Mouse (Mus musculus) neural tube, embryonic 15.5 days (tissue): ENCODE data around the gene Ankrd44. TPM values are rescaled to one million over a fixed set of nuclear protein-coding genes. Genes with fewer than 3 reads are reported as not detected.

Experiments
- ATAC-seq: fragments of 200-750 bp; cut with Nextera tagmentation; 2 replicates; pipeline ENCODE4 v1.8.0; 2017; ENCODE audit warnings: mild to moderate bottlenecking, moderate TSS enrichment, moderate library complexity; ENCODE audit not compliant: low FRiP score
- H3K27ac ChIP-seq: fragments of 300-500 bp; sonication (generic); replicated peaks from 2 replicates; pipeline ENCODE4 v1.5.1; 2015; ENCODE audit warnings: mild to moderate bottlenecking, inconsistent platforms
- H3K27me3 ChIP-seq: fragments of 300-500 bp; sonication (generic); replicated peaks from 2 replicates; pipeline ENCODE4 v1.6.1; 2015; ENCODE audit warnings: inconsistent platforms
- H3K36me3 ChIP-seq: fragments of 300-500 bp; sonication (generic); 2 replicates; pipeline ENCODE4 v1.6.1; 2015; ENCODE audit warnings: inconsistent platforms
- H3K4me1 ChIP-seq: fragments of 300-500 bp; sonication (generic); 2 replicates; pipeline ENCODE4 v1.6.1; 2015; ENCODE audit warnings: inconsistent platforms
- H3K4me2 ChIP-seq: fragments of 300-500 bp; sonication (generic); 2 replicates; pipeline ENCODE4 v1.6.1; 2015; ENCODE audit warnings: inconsistent platforms, mild to moderate bottlenecking, moderate library complexity
- H3K4me3 ChIP-seq: fragments of 300-500 bp; sonication (generic); replicated peaks from 2 replicates; pipeline ENCODE4 v1.5.1; 2015; ENCODE audit warnings: mild to moderate bottlenecking, inconsistent platforms
- H3K9ac ChIP-seq: fragments of 300-500 bp; sonication (generic); replicated peaks from 2 replicates; pipeline ENCODE4 v1.6.1; 2015; ENCODE audit warnings: mild to moderate bottlenecking, inconsistent platforms
- H3K9me3 ChIP-seq: fragments of 300-500 bp; sonication (generic); replicated peaks from 2 replicates; pipeline ENCODE4 v1.6.1; 2016; ENCODE audit warnings: inconsistent platforms
- WGBS: fragments of 180-500 bp; shearing (Covaris S2); methylation state at CpG from one replicate; pipeline ENCODE4 v1.1.7; 2015; ENCODE audit warnings: mixed read lengths; 5-methylcytosine and 5-hydroxymethylcytosine counted together
- polyA plus RNA-seq: library from polyadenylated mRNA; unstranded; fragments of >200 nt; fragmentation: Nextera tagmentation; extraction: Ambion mirVana; gene quantifications from 2 replicates; pipeline ENCODE4 v1.2.1, GENCODE M21; 2015

Gene Ankrd44
- polyA plus RNA-seq, 1 experiment from 2014 or later = 21.4 TPM

GRCm38 (mm10) chr1:54707036-54707887, 218.9 kb downstream of the Ankrd44 start:
- H3K9ac ChIP-seq = no peak overlapping the region
- peak; percentile 70 for ATAC-seq
- H3K4me1 ChIP-seq = peaks cover 33% of the 10 kb centered on the region
- H3K27me3 ChIP-seq = no peaks in the 10 kb centered on the region
- 38% methylated on average over 10 of the region's 10 CpGs for WGBS
- H3K4me3 ChIP-seq = no peak overlapping the region
- no peaks in the 10 kb centered on the region for H3K9me3 ChIP-seq
- no peak overlapping the region for H3K4me2 ChIP-seq
- H3K27ac ChIP-seq = peak overlapping the region; percentile 51; the same call in 1 of the 2 replicates
- no peaks in the 10 kb centered on the region; the same call in 1 of the 2 replicates for H3K36me3 ChIP-seq

GRCm38 (mm10) chr1:54706621-54707020, 219.6 kb downstream of the Ankrd44 start:
- WGBS = 27% methylated on average over 3 of the region's 3 CpGs
- H3K4me3 ChIP-seq = no peak overlapping the region
- no peaks in the 10 kb centered on the region for H3K36me3 ChIP-seq
- H3K9ac ChIP-seq = no peak overlapping the region
- peaks cover 33% of the 10 kb centered on the region for H3K4me1 ChIP-seq
- no peaks in the 10 kb centered on the region for H3K27me3 ChIP-seq
- H3K4me2 ChIP-seq = no peak overlapping the region
- H3K27ac ChIP-seq = no peak overlapping the region
- no peak for ATAC-seq
- no peaks in the 10 kb centered on the region for H3K9me3 ChIP-seq

GRCm38 (mm10) chr1:54703466-54703865, 222.7 kb downstream of the Ankrd44 start:
- H3K4me2 ChIP-seq = no peak overlapping the region
- no peak for ATAC-seq
- no peak overlapping the region for H3K4me3 ChIP-seq
- H3K9me3 ChIP-seq = no peaks in the 10 kb centered on the region
- 41% methylated on average over 1 of the region's 1 CpGs for WGBS
- H3K27me3 ChIP-seq = no peaks in the 10 kb centered on the region
- no peaks in the 10 kb centered on the region for H3K36me3 ChIP-seq
- H3K9ac ChIP-seq = no peak overlapping the region
- H3K4me1 ChIP-seq = peaks cover 30% of the 10 kb centered on the region
- no peak overlapping the region for H3K27ac ChIP-seq

- Histone ChIP-seq H3K9ac (no peak overlapping the region), H3K4me2 (no peak overlapping the region), H3K9me3 (no peaks in the 10 kb centered on the region), H3K27me3 (no peaks in the 10 kb centered on the region), H3K27ac (no peak overlapping the region), H3K4me3 (no peak overlapping the region), H3K36me3 (no peaks in the 10 kb centered on the region), H3K4me1 (peaks cover 25% of the 10 kb centered on the region)
- ATAC-seq = no peak
Measured at GRCm38 (mm10) chr1:54702918-54703317, 223.3 kb downstream of the Ankrd44 start.

- Histone ChIP-seq H3K4me2 (no peak overlapping the region), H3K27me3 (no peaks in the 10 kb centered on the region), H3K36me3 (no peaks in the 10 kb centered on the region), H3K4me3 (no peak overlapping the region), H3K4me1 (peaks cover 11% of the 10 kb centered on the region), H3K9ac (no peak overlapping the region), H3K9me3 (no peaks in the 10 kb centered on the region), H3K27ac (no peak overlapping the region)
- WGBS = 96% methylated on average over 3 of the region's 3 CpGs
- no peak for ATAC-seq
Measured at GRCm38 (mm10) chr1:54695396-54695795, 230.8 kb downstream of the Ankrd44 start.

GRCm38 (mm10) chr1:54691824-54692223, 234.4 kb downstream of the Ankrd44 start:
- Histone ChIP-seq H3K4me3 (no peak overlapping the region), H3K36me3 (no peaks in the 10 kb centered on the region), H3K27me3 (no peaks in the 10 kb centered on the region), H3K9me3 (no peaks in the 10 kb centered on the region), H3K9ac (no peak overlapping the region), H3K4me1 (peaks cover 13% of the 10 kb centered on the region), H3K4me2 (no peak overlapping the region), H3K27ac (no peak overlapping the region)
- ATAC-seq = no peak

GRCm38 (mm10) chr1:54690291-54690965, 235.8 kb downstream of the Ankrd44 start:
- H3K4me1 ChIP-seq = peaks cover 13% of the 10 kb centered on the region
- 0 out of 2 replicates have a peak, but pooled peaks cover 5% of the 10 kb centered on the region for H3K36me3 ChIP-seq
- peak overlapping the region; percentile 77 for H3K27ac ChIP-seq
- H3K4me3 ChIP-seq = 0 out of 2 replicates have a peak overlapping the region, but pooled peaks have one; percentile 10
- H3K4me2 ChIP-seq = peak overlapping the region; percentile 39
- no peaks in the 10 kb centered on the region for H3K9me3 ChIP-seq
- H3K9ac ChIP-seq = no peak overlapping the region
- ATAC-seq = peak; percentile 86
- WGBS = 36% methylated on average over 13 of the region's 13 CpGs
- H3K27me3 ChIP-seq = no peaks in the 10 kb centered on the region

- H3K9me3 ChIP-seq = no peaks in the 10 kb centered on the region
- no peak for ATAC-seq
- H3K4me1 ChIP-seq = peaks cover 13% of the 10 kb centered on the region
- H3K36me3 ChIP-seq = 0 out of 2 replicates have a peak, but pooled peaks cover 5% of the 10 kb centered on the region
- H3K27ac ChIP-seq = no peak overlapping the region
- H3K9ac ChIP-seq = no peak overlapping the region
- no peaks in the 10 kb centered on the region for H3K27me3 ChIP-seq
- 85% methylated on average over 3 of the region's 3 CpGs for WGBS
- H3K4me2 ChIP-seq = no peak overlapping the region
- H3K4me3 ChIP-seq = no peak overlapping the region
Measured at GRCm38 (mm10) chr1:54688441-54688840, 237.7 kb downstream of the Ankrd44 start.

- Histone ChIP-seq H3K4me1 (no peaks in the 10 kb centered on the region), H3K27ac (no peak overlapping the region), H3K27me3 (no peaks in the 10 kb centered on the region), H3K4me2 (no peak overlapping the region), H3K9ac (no peak overlapping the region), H3K36me3 (peaks cover 6% of the 10 kb centered on the region; the same call in 1 of the 2 replicates), H3K9me3 (no peaks in the 10 kb centered on the region), H3K4me3 (no peak overlapping the region)
- 91% methylated on average over 4 of the region's 4 CpGs for WGBS
- no peak for ATAC-seq
Measured at GRCm38 (mm10) chr1:54684316-54684715, 241.9 kb downstream of the Ankrd44 start.

- Histone ChIP-seq H3K4me3 (no peak overlapping the region), H3K9me3 (no peaks in the 10 kb centered on the region), H3K27ac (no peak overlapping the region), H3K36me3 (peaks cover 8% of the 10 kb centered on the region), H3K27me3 (no peaks in the 10 kb centered on the region), H3K9ac (no peak overlapping the region), H3K4me1 (peaks cover 7% of the 10 kb centered on the region), H3K4me2 (no peak overlapping the region)
- ATAC-seq = no peak
- 100% methylated on average over 1 of the region's 1 CpGs for WGBS
Measured at GRCm38 (mm10) chr1:54679556-54679955, 246.6 kb downstream of the Ankrd44 start.

- H3K27ac ChIP-seq = no peak overlapping the region
- H3K4me3 ChIP-seq = no peak overlapping the region
- H3K9me3 ChIP-seq = no peaks in the 10 kb centered on the region
- ATAC-seq = no peak
- H3K4me1 ChIP-seq = peaks cover 7% of the 10 kb centered on the region
- H3K9ac ChIP-seq = no peak overlapping the region
- H3K27me3 ChIP-seq = no peaks in the 10 kb centered on the region
- peaks cover 8% of the 10 kb centered on the region for H3K36me3 ChIP-seq
- WGBS = 70% methylated on average over 1 of the region's 1 CpGs
- H3K4me2 ChIP-seq = no peak overlapping the region
Measured at GRCm38 (mm10) chr1:54678037-54678436, 248.2 kb downstream of the Ankrd44 start.

GRCm38 (mm10) chr1:54675478-54675877, 250.7 kb downstream of the Ankrd44 start:
- 73% methylated on average over 5 of the region's 5 CpGs for WGBS
- Histone ChIP-seq H3K27ac (no peak overlapping the region), H3K9ac (no peak overlapping the region), H3K4me3 (no peak overlapping the region), H3K4me1 (peaks cover 7% of the 10 kb centered on the region), H3K4me2 (no peak overlapping the region), H3K36me3 (peaks cover 8% of the 10 kb centered on the region), H3K9me3 (no peaks in the 10 kb centered on the region), H3K27me3 (no peaks in the 10 kb centered on the region)
- ATAC-seq = no peak
